Comparison of ENCODE assay signal across 13 mouse cellular contexts in the genomic region with DNA sequence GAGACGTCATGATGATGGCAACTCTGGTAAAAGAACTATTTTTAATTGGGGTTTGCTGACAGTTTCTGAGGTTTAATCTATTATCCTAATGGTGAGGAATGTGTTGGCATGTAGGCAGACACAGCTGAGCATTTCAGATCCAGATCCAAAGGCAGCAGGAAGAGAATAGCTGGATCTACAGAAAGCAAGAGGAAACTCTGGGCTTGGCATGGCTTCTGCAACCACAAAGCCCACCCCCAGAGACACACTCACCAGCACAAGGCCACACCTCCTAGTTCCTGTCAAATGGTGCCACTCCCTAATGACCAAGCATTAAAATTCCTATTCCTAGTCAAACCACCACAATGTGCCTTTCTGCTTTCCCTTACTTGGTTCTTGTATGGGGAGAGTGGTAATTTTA. TPM values are rescaled to one million over a fixed set of nuclear protein-coding genes. Genes with fewer than 3 reads are reported as not detected.
DNase-seq lines count a peak whose midpoint lies in the region; ATAC-seq lines count a peak whose summit lies in the region.
"Had no signal": no experiment of that assay in that cellular context is flagged by ENCODE, and none has a peak within 500 bp of the region (broad histone marks: within the 10 kb centered on the region; RNA-seq: fewer than 3 reads in every experiment).

No protein-coding gene starts in this region.

- peak; percentile 85 to 90 for ATAC-seq in hematopoietic stem cell, adult 5-6 weeks (replicated peaks in 1 of 2; ENCODE audit: insufficient read depth in 1 of 2, low FRiP score in 2 of 2, low TSS enrichment in 1 of 2, low read depth in 1 of 2, poor library complexity in 2 of 2, severe bottlenecking in 2 of 2)
- ATAC-seq in monocyte, adult 5-6 weeks (replicated peaks; ENCODE audit: insufficient number of reproducible peaks, low FRiP score, low TSS enrichment, poor library complexity, severe bottlenecking): 0 out of 2 replicates have a peak, but pooled peaks have one; percentile 63
- ATAC-seq: forebrain, embryonic 14.5 days; inflammation-experienced regulatory T-cells, adult 6 months had no signal

- DNase-seq in adrenal gland, postnatal 14 days: peak; percentile 4
- DNase-seq in adrenal gland, postnatal 25 days: no peak
- DNase-seq in ZHBTc4 (ENCODE audit: low read depth, low spot score): peak; percentile 8
- DNase-seq in c-Kit-positive CD71-positive TER-119-positive erythroid progenitor cells, embryonic 14.5 days (ENCODE audit: low spot score): no peak
- DNase-seq in embryo, embryonic 10.5 days (ENCODE audit: low spot score): no peak
- no peak for DNase-seq in cerebellum, adult 18-20 months
- DNase-seq: cerebellum, postnatal 14 days; gastrocnemius, postnatal 10 days; liver had no signal

RNA-seq across cellular contexts. Expression of gene Cab39l, which starts 30.0 kb away (rescaled TPM):
- 34.5 and 42.0 TPM in 2 replicates for total RNA-seq in adrenal gland, postnatal 14 days (2021)
- total RNA-seq in adrenal gland, postnatal 25 days (2021): 31.8 and 37.9 TPM in 2 replicates
- total RNA-seq in hematopoietic stem cell, adult 5-6 weeks (2017): 29.5 and 36.4 TPM in 2 replicates
- total RNA-seq in monocyte, adult 5-6 weeks (2017): 13.2 to 39.5 TPM (median 26.0 TPM) in 3 replicates

RNA-seq across cellular contexts. Expression of gene Setdb2, which starts 30.1 kb away (rescaled TPM):
- 9.2 and 12.7 TPM in 2 replicates for total RNA-seq in adrenal gland, postnatal 14 days (2021)
- 7.3 and 9.7 TPM in 2 replicates for total RNA-seq in adrenal gland, postnatal 25 days (2021)
- total RNA-seq in hematopoietic stem cell, adult 5-6 weeks (2017): 22.6 and 25.7 TPM in 2 replicates
- 42.6 to 56.7 TPM (median 54.3 TPM) in 3 replicates for total RNA-seq in monocyte, adult 5-6 weeks (2017)

Comparison
In these comparisons a context has a peak if more than half of its experiments do, and no peak if none do; other contexts are left out.
1. DNase-seq: peak in adrenal gland, postnatal 14 days (single experiment) and ZHBTc4 (single experiment); none in adrenal gland, postnatal 25 days (single experiment), c-Kit-positive CD71-positive TER-119-positive erythroid progenitor cells, embryonic 14.5 days (single experiment), embryo, embryonic 10.5 days (single experiment) and cerebellum, adult 18-20 months (0 of 2).